Mouse (Mus musculus): ENCODE measurements at regions not wholly inside any gene's neighbourhood (a gene's known extent, or its start where the extent isn't known, plus 50 kb on each side); places are given as distances from the start of the nearest gene placed in this dataset.

DNA sequence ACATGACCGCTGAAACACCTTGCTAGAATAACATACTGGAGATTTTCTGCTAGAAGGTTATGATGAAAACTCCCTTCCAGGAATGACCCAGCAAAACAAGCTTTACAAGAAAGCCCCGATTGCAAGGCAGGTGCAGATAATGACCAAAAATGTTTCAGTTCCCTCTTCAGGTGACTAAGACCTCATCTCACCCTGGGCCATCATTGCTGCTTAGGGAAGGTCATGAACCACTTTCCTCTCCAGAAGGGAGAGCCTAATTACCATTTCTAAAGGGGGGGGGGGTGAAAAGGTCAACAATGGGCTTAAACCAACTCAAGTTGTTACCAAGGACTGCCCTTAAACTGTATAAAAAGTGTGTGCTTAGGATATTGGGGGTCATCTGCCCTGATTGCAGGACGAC, 59.8 kb upstream of the Speer4c start:
- DNase-seq (ENCODE audit: low read depth, low spot score): no peak

DNA sequence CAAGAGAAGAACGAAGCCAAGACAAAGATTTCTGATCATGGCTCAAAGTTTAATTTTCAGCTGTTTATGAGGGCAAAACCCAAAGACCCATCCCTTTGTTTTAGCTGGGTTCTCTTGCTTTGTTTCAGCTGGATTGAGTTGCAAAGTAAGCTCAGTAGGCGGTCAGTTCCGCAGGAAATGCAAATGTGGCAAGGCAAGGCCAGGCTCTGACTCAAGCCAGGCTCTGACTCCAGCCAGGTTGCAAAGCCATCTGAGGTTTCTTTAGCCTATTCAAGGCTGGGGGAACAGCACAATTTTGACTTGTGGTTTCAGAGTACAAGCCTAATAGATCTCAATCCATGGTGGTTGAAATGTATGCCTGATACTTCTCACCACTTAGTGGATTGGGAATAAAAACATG, 60.5 kb upstream of the Speer4c start:
- DNase-seq (ENCODE audit: low read depth, low spot score): no peak

GRCm38 (mm10) chr5:15776106-15776505, 62.0 kb upstream of the Speer4c start:
- DNase-seq (ENCODE audit: low read depth, low spot score): peak; percentile 31

- DNase-seq (ENCODE audit: low read depth, low spot score): no peak
Observed at GRCm38 (mm10) chr5:15803583-15803982, 89.5 kb upstream of the Speer4c start.

DNA sequence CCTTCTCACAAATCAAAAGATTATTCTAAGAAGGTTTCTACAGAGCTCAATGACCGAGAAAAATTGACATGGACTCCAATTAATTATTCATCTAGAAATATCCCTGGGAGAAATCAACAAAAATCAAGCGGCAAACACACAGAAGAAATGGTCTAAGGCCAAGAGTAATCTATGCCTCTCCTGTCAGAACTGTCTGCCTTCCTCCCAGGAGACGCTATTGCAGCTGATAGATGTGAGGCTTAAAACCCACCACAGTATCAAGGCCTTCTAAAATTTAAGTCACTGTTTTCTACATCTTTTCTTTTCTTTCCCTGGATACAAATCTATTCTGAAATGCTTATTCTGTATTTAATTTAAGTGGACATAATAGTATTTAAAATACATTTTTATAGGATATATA, 102.8 kb upstream of the Speer4c start:
- DNase-seq (ENCODE audit: low read depth, low spot score): no peak

DNA sequence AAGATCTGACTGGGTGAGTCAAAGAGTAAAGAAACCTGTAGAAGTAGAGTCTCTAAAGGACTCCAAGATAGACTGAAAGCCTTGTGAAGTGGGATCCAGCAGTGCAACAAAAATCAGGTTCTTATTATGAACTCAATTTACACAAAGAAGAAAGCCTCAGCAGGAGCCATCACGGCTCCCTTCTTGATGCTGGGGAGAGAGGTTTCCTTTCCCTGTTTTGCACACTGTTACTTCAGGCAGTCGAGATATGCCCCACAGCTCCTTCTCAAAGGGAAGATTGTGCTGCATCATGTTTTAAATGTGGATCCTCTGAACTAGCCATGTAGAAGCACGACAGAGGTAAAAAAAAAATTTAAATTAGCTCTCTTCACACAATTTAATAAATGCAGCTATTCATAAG, 103.3 kb upstream of the Speer4c start:
- DNase-seq (ENCODE audit: low read depth, low spot score): no peak

DNA sequence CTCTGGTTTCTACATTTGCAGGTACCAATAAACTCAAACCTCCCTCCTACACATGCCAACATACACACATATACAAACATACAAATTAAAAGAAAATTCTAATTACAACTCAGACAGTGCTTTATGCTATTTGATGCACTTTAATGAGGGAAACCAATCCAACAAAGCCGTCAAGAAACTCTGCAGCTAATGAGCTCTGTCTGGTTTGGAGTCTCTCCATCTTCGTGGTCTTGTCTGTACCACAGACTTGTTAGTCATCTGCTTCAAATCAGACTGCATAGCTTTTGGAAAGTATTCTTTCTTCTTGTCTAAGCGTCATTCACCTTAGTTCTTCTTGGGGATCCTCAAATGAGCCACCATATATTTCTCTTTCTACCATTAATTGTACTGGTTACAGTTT, 108.9 kb upstream of the Speer4c start:
- no peak for DNase-seq (ENCODE audit: low read depth, low spot score)

DNA sequence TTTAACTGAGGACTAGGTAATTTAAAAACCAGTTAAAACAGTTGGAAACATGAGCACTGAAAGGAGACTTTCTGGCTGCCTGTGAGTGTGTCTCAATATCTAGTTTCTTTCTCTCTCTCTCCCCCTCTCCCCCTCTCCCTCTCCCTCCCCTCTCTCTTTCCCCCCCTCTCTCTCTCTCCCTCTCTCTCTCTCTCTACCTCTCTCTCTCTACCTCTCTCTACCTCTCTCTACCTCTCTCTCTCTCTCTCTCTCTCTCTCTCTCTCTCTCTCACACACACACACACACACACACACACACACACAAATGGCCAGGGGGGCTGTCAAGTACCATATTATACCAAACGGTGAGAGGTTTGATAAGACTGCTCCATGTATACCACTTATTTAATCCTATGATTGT, 103.0 kb upstream of the Cacna2d1 start:
- DNase-seq (ENCODE audit: low read depth, low spot score): no peak

DNA sequence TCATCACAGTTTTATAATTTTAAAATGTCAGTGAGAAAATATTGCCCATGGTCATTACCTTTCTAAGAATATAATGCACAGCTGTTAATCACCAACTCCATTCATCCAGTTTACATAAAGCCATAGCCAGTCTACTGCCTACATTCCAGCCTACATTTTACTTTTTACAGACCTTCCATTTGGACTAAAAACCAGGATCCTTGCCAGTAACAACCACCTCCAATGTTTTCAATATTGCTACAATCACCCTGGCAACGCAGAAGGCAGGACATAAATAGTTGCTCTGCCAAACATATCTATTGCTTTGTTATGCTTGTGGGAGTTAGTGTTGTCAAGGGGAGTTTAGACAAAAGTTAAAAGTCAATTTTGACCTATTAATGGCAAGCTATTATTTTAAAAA, 102.2 kb upstream of the Cacna2d1 start:
- peak; percentile 83 for DNase-seq (ENCODE audit: low read depth, low spot score)

DNA sequence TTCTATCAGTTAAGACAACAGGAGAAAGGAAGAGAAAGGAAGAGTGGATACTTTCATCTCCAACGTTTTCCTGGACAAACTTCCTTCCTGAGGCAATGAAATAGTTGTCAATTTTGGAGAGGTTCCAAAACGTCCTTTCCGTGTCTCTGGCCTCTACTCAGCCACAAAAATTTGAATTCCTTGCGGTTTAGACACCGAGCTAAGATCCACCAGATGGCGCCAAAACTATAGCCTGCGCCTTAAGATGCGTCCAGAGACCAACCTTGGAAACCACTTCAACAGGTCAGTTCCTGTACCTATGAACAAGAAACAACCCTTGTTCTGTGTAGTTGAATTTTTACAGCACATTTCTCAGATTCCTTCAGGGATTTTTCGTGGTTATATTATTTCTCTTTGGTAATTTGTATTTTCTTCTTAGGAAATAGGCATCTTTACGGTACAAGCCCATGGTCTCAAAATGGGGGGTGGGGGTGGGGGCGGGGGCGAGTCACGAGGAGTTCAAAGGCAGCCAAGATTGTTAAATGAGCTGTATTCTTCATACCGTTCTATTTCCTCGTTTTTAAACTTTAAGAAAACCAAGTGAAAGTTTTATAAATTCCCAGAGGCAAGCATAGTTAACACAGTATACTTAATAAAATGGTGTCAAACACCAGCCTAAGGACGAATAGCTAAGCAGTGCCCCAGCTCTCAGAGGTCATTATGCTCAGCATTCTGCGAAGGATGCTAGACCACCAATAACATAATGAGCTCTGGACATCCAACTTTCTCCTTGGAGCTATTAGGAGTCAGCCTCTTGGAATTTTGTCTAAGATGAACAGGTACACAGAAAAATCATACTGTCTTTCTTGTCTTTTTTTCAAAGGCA, 96.2 kb upstream of the Cacna2d1 start:
- DNase-seq (ENCODE audit: low read depth, low spot score): peak; percentile 61

- DNase-seq (ENCODE audit: low read depth, low spot score): no peak
Observed at GRCm38 (mm10) chr5:15846790-15847189, 87.7 kb upstream of the Cacna2d1 start.

GRCm38 (mm10) chr5:15849520-15849919, 85.0 kb upstream of the Cacna2d1 start:
- no peak for DNase-seq (ENCODE audit: low read depth, low spot score)

DNA sequence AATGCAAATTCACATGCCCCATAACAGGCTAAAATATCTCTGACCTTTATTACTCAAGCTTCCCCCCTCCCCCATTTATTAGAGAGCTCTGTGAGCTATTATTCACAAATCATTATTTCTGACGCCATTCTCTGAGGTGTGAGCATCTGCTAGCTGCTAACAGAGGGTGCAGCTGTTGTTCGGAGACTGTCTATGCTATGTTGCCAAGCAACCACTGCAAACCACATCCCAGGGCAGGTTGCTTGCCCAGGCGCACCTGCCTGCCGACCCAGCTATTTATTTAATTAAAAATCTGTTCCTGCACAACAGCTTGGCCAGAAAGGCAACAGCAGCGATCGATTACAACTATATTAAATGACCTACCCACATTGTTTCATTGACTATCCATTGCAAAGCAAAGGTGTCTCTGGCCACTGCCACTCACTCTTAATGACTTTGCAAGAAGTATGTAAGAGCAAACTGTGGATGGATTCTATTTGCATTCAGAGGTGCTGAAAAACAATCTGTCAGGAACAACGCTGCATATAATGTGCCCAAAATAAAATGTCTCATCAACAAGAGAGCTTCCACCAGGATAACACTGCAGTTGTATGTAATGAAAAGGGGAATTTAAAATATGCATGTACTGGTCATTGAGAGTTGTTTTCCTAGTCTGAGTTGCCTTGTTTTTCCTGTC, 84.2 kb upstream of the Cacna2d1 start:
- DNase-seq (ENCODE audit: low read depth, low spot score): peak; percentile 18

GRCm38 (mm10) chr5:15854752-15855151, 79.7 kb upstream of the Cacna2d1 start:
- DNase-seq (ENCODE audit: low read depth, low spot score): no peak

DNA sequence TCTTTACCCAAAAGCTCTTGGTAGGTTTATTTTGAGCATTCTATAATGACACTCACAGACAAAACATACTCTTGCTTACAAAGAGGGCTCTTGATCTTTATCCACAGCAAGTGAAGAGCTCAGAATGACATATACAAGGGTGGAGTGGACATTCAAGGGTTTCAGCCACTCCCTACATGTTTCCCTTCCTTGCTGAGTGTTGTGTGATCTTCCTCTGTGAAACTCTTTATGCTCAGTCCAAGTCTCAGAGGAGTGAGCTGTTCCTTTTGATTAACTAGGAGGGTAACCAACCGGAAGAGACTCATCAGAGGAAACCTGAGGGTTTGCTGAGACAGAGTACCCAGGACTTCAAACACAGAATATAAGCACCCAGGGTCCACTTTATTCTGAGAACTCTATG, 77.5 kb upstream of the Cacna2d1 start:
- no peak for DNase-seq (ENCODE audit: low read depth, low spot score)

- peak; percentile 43 for DNase-seq (ENCODE audit: low read depth, low spot score)
Observed at GRCm38 (mm10) chr5:15874065-15874464, 60.4 kb upstream of the Cacna2d1 start.

DNA sequence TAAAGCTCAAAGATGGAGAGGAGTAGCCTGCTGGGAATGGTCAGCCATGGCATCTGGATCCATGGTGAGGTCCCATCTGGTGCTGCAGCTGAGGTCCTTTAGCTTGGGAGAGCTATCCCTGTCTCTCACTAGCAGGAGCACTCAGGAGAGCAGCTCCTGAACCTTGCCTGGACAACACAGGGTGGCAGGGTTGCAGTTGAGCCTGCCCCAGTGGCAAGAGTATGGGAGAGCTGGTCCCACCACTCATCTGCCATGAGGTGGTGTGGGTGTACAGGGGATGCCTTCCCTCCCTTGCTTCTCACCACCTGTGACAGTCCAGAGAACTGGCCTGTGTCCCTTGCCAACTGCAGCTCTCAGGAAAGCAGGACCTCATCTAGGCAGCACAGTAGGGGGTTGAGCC, 51.5 kb upstream of the Cacna2d1 start:
- no peak for DNase-seq (ENCODE audit: low read depth, low spot score)

Measured in telencephalon, adult 2 months (tissue).